Mouse (Mus musculus) midbrain, postnatal 0 days (tissue): ENCODE measurements around the gene Bcat2. TPM values are rescaled to one million over a fixed set of nuclear protein-coding genes. Genes with fewer than 3 reads are reported as not detected.

ENCODE experiments used
- ATAC-seq: fragments of 200-750 bp; cut with Nextera tagmentation; 2 replicates; pipeline ENCODE4 v1.8.0; 2017; ENCODE audit warnings: moderate number of reproducible peaks, mild to moderate bottlenecking, moderate TSS enrichment, moderate library complexity; ENCODE audit not compliant: low FRiP score
- DNase-seq: peaks from one replicate; pipeline ENCODE4 v3.0.0-alpha.2; 2015; ENCODE audit warnings: low spot score
- H3K27ac ChIP-seq: fragments of 300-500 bp; sonication (generic); 2 replicates; pipeline ENCODE4 v1.5.1; 2014; ENCODE audit warnings: low read depth, mild to moderate bottlenecking, low read length, mixed read lengths
- H3K27me3 ChIP-seq: fragments of 300-500 bp; sonication (generic); 2 replicates; pipeline ENCODE4 v1.6.1; 2014; ENCODE audit warnings: low read length, control low read depth, mixed read lengths; ENCODE audit not compliant: insufficient read depth
- H3K36me3 ChIP-seq: fragments of 300-500 bp; sonication (generic); 2 replicates; pipeline ENCODE4 v1.6.1; 2014; ENCODE audit warnings: low read length, control low read depth, mixed read lengths; ENCODE audit not compliant: insufficient read depth
- H3K4me1 ChIP-seq: fragments of 300-500 bp; sonication (generic); 2 replicates; pipeline ENCODE4 v1.6.1; 2014; ENCODE audit warnings: mild to moderate bottlenecking, control low read depth, antibody characterized with exemption, low read length, mixed read lengths; ENCODE audit not compliant: insufficient read depth
- H3K4me2 ChIP-seq: fragments of 300-500 bp; sonication (generic); 2 replicates; pipeline ENCODE4 v1.6.1; 2014; ENCODE audit warnings: low read depth, mild to moderate bottlenecking, low read length, mixed read lengths; ENCODE audit not compliant: poor library complexity, severe bottlenecking
- H3K4me3 ChIP-seq: fragments of 300-500 bp; sonication (generic); 2 replicates; pipeline ENCODE4 v1.5.1; 2014; ENCODE audit warnings: low read depth, mild to moderate bottlenecking, low read length, moderate library complexity
- H3K9ac ChIP-seq: fragments of 300-500 bp; sonication (generic); replicated peaks from 2 replicates; pipeline ENCODE4 v1.6.1; 2014; ENCODE audit warnings: mild to moderate bottlenecking, low read length, moderate library complexity, mixed read lengths; ENCODE audit not compliant: poor library complexity, severe bottlenecking
- H3K9me3 ChIP-seq: fragments of 300-500 bp; sonication (generic); 2 replicates; pipeline ENCODE4 v1.6.1; 2016; ENCODE audit warnings: low read length, control low read depth
- CTCF ChIP-seq: IDR thresholded peaks from 2 replicates; pipeline ENCODE4 v1.5.1; 2016; ENCODE audit warnings: antibody characterized with exemption, mild to moderate bottlenecking
- WGBS: fragments of 180-500 bp; shearing (Covaris S2); extraction: QIAGEN DNeasy Blood & Tissue Kit; methylation state at CpG from one replicate; pipeline ENCODE4 v1.1.7; 2014; 5-methylcytosine and 5-hydroxymethylcytosine counted together
- polyA plus RNA-seq: library from polyadenylated mRNA; unstranded; fragments of >200 nt; fragmentation: Nextera tagmentation; extraction: Ambion mirVana; gene quantifications from 2 replicates; pipeline ENCODE4 v1.2.1, GENCODE M21; 2015
- total RNA-seq: library from RNA; depleted of rRNA; stranded (reverse); fragments of >200 nt; gene quantifications from 2 replicates; pipeline ENCODE4 v1.2.3, GENCODE M21; 2014

Gene Bcat2
- total and polyA plus RNA-seq, 2 experiments from 2014 or later, result 12.4 to 18.3 TPM

DNA sequence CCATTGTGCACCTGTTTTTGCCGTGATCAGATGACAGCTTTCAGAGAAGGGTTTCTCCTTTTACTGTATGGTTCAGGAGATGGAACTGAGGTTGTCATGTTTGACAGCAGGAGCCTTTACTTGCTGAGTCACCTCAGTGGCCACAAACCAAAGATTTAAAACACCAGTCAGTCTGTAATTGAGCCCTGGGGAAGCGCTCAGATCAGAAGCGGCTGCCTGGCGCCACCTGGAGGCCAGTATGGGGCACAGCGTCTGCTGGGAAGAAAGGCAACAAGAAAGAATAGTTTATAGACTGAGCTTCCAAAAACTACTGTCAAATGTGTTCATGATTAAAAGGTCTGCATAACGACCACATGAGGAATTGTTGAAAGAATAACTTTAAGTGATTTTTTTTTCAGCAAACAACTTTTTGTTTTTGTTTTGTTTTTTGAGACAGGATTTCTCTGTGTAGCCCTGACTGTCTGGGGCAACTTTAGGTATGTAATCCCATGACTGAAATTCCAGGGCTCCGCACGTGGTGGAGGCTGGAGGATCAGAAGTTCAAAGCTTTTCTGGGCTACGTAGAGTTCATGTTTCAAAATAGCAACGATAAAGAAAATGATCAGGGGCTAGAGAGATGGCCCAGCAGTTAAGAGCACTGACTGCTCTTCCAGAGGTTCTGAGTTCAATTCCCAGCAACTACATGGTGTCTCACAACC, 23.3 kb downstream of the Bcat2 start:
- Histone ChIP-seq H3K4me2 (no peak overlapping the region), H3K27ac (no peak overlapping the region)
- no peak for ATAC-seq

DNA sequence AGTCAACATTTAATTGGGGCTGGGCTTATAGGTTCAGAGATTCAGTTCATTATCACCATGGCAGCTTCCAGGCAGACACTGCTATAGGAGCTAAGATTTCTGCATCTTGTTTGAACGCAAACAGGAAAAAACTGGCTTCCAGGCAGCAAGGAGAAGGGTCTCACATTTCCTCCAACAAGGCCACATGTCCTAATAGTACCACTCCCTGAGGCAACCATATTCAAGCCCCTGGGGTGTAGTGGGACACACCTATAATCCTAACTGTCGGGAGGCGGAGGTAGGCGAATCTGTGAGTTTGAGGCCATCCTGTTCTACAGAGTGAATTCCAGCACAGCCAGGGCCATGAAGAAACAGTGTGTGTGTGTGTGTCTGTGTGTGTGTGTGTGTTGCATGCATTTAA, 25.2 kb downstream of the Bcat2 start:
- Histone ChIP-seq H3K36me3 (no peaks in the 10 kb centered on the region), H3K9me3 (no peaks in the 10 kb centered on the region), H3K27ac (no peak overlapping the region), H3K4me1 (no peaks in the 10 kb centered on the region), H3K4me3 (no peak overlapping the region), H3K9ac (no peak overlapping the region), H3K27me3 (no peaks in the 10 kb centered on the region), H3K4me2 (no peak overlapping the region)
- ATAC-seq, result no peak
- no peak for TF ChIP-seq CTCF
- WGBS, result 81% methylated on average over 4 of the region's 4 CpGs
- no peak for DNase-seq

More for the DNA sequence above, 23.3 kb downstream of the Bcat2 start:
- Histone ChIP-seq H3K4me3 (no peak overlapping the region), H3K36me3 (no peaks in the 10 kb centered on the region), H3K9me3 (no peaks in the 10 kb centered on the region), H3K27me3 (no peaks in the 10 kb centered on the region), H3K9ac (no peak overlapping the region), H3K4me1 (0 out of 2 replicates have a peak, but pooled peaks cover 3% of the 10 kb centered on the region)
- peak; percentile 91 for TF ChIP-seq CTCF
- 22% methylated on average over 10 of the region's 10 CpGs for WGBS
- DNase-seq, result peak; percentile 67

- Histone ChIP-seq H3K4me2 (no peak overlapping the region), H3K36me3 (no peaks in the 10 kb centered on the region), H3K9ac (no peak overlapping the region), H3K9me3 (no peaks in the 10 kb centered on the region), H3K27ac (no peak overlapping the region), H3K4me1 (no peaks in the 10 kb centered on the region), H3K4me3 (no peak overlapping the region), H3K27me3 (no peaks in the 10 kb centered on the region)
- ATAC-seq (no peak), DNase-seq (no peak)
- WGBS, result 64% methylated on average over 1 of the region's 1 CpGs
- no peak for TF ChIP-seq CTCF
Measured at GRCm38 (mm10) chr7:45596107-45596506, 26.2 kb downstream of the Bcat2 start.

- Histone ChIP-seq H3K9ac (no peak overlapping the region), H3K27me3 (no peaks in the 10 kb centered on the region), H3K36me3 (no peaks in the 10 kb centered on the region), H3K4me3 (no peak overlapping the region), H3K27ac (no peak overlapping the region), H3K4me1 (no peaks in the 10 kb centered on the region), H3K4me2 (no peak overlapping the region), H3K9me3 (no peaks in the 10 kb centered on the region)
- ATAC-seq (no peak), DNase-seq (no peak)
- no peak for TF ChIP-seq CTCF
- WGBS, result 93% methylated on average over 5 of the region's 5 CpGs
Measured at GRCm38 (mm10) chr7:45597013-45597412, 27.1 kb downstream of the Bcat2 start.

GRCm38 (mm10) chr7:45597527-45597926, 27.6 kb downstream of the Bcat2 start:
- H3K4me2 ChIP-seq, result no peak overlapping the region
- H3K4me3 ChIP-seq, result no peak overlapping the region
- WGBS, result 86% methylated on average over 6 of the region's 6 CpGs
- no peak for ATAC-seq
- no peak for TF ChIP-seq CTCF
- H3K27ac ChIP-seq, result no peak overlapping the region
- H3K9ac ChIP-seq, result no peak overlapping the region
- no peaks in the 10 kb centered on the region for H3K27me3 ChIP-seq
- no peaks in the 10 kb centered on the region for H3K36me3 ChIP-seq
- no peaks in the 10 kb centered on the region for H3K9me3 ChIP-seq
- H3K4me1 ChIP-seq, result no peaks in the 10 kb centered on the region
- no peak for DNase-seq

- no peaks in the 10 kb centered on the region for H3K4me1 ChIP-seq
- H3K4me3 ChIP-seq, result no peak overlapping the region
- no peak for TF ChIP-seq CTCF
- no peaks in the 10 kb centered on the region for H3K36me3 ChIP-seq
- WGBS, result 57% methylated on average over 18 of the region's 18 CpGs
- DNase-seq, result no peak
- H3K27ac ChIP-seq, result no peak overlapping the region
- H3K27me3 ChIP-seq, result no peaks in the 10 kb centered on the region
- H3K9ac ChIP-seq, result no peak overlapping the region
- H3K9me3 ChIP-seq, result no peaks in the 10 kb centered on the region
- no peak overlapping the region for H3K4me2 ChIP-seq
- no peak for ATAC-seq
Measured at GRCm38 (mm10) chr7:45598960-45599879, 29.3 kb downstream of the Bcat2 start.
